Mouse (Mus musculus): ENCODE measurements around the gene Mrpl42.

The Mrpl42 gene

DNA sequence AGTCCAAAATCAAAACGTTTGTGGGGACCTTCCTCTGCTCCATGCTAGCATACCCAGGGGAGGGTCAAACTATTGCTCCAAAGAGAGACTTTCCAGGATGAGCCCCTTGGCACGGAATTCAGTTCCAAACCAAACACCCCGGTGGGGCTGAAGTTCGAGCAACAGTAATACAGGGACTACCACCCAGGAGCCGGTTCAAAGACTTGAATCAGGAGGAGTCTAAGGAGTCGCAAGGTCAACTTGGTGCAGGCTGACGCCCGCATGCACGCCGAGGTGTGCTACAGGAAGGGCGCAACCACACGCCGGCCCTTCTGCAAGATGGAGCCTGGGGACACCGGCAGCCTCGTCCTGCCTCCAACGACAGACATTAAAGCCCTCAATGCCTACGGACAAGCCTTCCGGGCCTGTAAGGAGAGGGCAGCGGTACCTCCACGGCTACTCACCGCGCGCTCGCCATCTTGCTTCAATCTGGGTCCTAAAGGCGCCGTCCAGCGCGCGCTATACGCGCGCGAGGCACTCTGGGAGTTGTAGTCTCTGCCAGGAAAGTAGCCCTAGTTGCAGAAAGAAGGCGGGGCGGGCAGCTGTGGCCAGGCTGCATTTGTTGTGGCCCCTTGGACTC, at the start of gene Mrpl42:
TSS of gene Mrpl42 (minus strand) at position 478 of the 619 bp plus-strand sequence.
- in situ Hi-C loops (cut with MboI, MseI) = no loop called here

DNA sequence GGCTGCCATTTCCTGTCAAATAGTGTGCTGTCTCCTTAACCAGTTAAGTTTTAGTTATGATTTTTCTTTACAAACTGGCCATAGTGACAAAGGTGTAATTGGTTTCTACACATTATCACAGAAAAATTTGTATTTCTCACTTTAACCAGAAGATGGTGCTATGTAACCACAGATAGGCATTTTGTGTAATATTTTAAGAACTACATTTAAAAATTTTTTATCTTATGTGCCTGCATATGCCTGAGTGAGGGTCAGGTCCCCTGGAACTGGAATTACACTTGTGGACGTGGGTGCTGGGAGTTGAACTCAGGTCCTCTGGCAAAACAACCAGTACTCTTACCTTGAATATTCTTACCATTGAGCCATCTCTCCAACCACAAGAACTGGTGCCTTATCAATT, 48.8 kb upstream of the Mrpl42 start:
- in situ Hi-C loops (cut with MboI, MseI) = loop anchor here (5.0 to 10.0 kb wide), 4 partner anchors 307 to 484 kb away; no protein-coding TSS in a partner anchor

DNA sequence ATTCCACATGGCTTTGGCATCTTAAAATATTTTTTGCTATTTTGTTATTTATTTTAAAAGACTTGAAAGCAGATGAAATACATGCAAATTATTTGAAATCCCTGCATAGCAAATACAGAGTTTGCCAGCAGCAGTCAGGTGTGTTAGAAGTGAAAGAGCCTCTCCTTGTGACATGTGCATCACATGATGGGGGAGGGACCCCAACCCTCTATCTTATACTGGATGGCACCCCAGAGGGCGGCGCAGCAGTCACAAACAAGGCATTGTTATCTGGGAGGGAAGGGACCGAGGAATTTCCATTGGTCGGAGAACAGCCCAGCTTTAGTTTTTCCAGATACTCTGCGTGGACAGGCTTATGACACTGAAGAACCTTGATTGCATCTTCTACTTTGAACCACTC, 47.3 kb upstream of the Mrpl42 start:
- in situ Hi-C loops (cut with MboI, MseI) = loop anchor here in 1 of 2 experiments (10.0 kb wide), 1 partner anchor 64 kb away; no protein-coding TSS in a partner anchor

DNA sequence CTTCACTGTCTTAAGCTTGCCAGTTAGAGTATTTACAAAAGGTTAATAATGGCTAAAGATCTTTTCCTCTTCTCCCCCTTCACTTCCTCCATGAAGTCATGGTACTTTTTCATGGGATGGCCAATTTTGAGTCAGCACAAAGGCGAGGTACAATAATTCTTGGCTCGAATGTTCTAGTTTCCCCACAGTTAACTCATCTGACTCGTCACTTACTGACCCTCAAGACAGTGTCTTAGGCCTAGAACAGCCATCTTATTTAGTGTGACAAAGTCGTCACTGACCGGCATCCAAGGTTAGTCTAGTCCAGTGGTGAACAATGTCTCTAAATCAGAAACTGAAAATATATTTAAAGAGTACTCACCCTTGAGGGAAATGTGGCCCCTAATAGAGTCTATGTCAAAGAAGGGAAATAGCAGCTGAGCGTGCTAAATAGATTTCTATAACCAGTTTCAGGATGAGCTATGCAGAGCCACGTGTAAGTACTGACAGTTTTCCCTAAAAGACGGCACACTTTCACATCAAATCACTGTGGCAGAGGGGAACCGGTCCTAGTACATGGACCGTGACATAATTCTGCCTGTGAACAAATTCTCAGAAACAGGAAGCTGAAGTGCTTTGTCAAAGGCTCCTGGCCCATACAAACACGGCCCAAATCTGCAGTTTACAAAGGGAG, 46.5 kb upstream of the Mrpl42 start:
- in situ Hi-C loops (cut with MboI, MseI) = loop anchor here in 1 of 2 experiments (10.0 kb wide), 1 partner anchor 63 kb away; no protein-coding TSS in a partner anchor

DNA sequence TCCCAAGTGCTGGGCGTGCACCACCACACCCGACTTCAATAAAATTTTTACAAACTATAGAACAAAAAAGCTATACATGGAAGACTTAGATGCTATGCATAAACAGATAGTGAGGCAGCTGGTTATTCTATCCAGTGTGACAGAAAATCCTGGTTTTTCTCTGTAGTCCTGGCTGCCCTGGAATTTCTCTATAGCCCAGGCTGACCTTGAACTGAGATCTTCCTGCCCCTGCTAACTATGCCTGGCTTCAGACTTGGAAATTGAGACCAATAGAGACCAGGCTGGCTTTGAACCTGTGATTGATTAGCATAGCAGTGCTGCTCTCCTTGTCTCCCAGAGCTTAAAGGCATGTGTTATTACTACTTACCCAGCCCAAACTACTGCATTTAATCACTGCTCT, 44.4 kb upstream of the Mrpl42 start:
- in situ Hi-C loops (cut with MboI, MseI) = loop anchor here in 1 of 2 experiments (10.0 kb wide), 1 partner anchor 61 kb away; no protein-coding TSS in a partner anchor

DNA sequence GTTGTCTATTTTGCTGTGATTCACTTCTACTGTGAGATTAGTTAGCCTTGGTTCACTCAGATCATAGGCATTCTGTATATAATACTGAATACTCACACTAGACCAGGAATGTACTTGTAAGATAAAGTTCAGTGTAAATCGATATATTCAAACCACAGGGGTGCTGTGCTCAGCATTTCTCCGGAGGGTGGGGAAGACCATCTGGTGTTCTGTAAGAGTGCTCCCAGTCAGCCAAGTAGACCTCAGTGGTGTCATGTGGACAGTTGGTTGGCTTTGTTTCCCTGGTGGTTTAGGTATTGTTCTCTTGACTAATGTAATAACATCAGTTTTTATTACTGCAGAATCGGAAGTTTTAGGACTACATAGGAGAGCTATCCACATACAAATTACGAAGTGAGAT, 43.3 kb upstream of the Mrpl42 start:
- in situ Hi-C loops (cut with MboI, MseI) = loop anchor here in 1 of 2 experiments (10.0 kb wide), 1 partner anchor 60 kb away; no protein-coding TSS in a partner anchor

DNA sequence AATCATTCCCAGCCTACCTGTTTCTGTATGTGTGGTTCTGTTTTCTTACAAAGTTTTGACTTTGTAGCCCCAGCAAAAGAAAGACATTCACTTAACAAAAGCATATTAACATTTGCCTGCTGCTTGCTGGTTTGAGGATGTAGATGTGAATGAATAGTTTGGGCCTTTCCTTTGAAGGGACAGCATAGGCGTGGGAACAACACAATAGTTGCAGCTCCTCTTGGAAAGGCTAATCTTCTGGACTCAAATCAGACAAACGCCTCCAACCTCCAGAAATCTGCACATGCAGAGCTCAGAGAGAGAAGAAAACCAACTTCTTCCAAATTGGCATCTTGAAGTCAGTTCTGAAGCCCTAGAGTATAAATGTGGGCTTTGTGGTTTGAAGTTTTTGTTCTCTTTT, 42.9 kb upstream of the Mrpl42 start:
- in situ Hi-C loops (cut with MboI, MseI) = loop anchor here in 1 of 2 experiments (10.0 kb wide), 1 partner anchor 60 kb away; no protein-coding TSS in a partner anchor

DNA sequence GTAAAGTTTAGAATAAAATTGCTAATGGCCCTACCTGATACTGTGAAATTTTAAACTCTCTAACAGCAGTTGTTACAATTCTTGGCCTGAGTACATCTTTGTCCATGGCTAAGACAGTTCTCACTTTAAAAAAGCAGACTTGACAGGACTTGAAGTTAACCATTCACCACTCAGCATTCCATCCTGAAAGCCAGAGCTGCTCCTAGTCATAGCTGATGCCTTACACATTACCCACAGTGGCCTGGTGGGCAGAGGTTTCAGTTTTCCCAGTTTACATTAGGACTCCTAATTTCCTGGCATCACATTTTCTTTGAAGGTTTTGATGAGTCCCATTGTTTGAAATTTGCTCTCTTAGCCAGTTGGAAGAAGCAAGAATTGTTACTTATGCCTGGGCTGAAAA, 42.3 kb upstream of the Mrpl42 start:
- in situ Hi-C loops (cut with MboI, MseI) = loop anchor here in 1 of 2 experiments (10.0 kb wide), 1 partner anchor 59 kb away; no protein-coding TSS in a partner anchor

DNA sequence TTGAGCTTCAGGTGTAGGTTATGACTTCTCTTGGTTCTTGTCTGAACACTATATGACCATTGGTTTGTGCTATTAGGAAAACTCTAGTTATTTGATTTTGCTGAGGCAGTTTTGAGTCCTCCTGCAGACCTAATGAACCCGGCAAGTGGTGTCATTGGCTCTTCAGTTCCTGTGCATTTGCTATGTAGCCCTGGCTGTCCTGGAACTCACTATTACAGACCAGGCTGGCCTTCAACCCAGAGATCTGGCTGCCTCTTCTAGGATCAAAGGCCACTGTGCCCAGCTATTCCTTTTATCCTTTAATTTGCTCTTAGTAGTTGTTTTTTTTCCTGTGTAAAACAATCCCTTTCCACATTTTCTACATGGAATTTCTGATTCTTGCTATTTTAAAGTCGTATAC, 41.6 kb upstream of the Mrpl42 start:
- in situ Hi-C loops (cut with MboI, MseI) = loop anchor here in 1 of 2 experiments (10.0 kb wide), 1 partner anchor 59 kb away; no protein-coding TSS in a partner anchor

DNA sequence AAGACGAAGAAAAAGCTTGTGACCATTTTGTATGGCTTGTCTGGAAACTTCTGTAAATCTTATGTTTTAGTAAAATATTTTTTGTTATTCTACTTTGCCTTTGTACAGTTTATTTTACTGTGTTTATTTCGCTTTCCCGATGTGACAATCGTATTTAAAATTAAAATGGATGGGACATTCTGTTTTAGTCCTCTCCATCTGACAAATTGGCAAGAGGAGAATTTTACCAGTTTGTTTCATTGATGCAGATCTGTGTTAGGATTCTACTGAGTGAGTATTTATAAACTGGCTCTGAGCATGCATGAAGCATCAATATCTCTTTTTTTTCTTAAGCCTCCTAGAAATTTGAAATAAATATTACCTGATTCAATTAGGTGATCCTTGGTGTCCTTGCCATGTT, 41.2 kb upstream of the Mrpl42 start:
- in situ Hi-C loops (cut with MboI, MseI) = loop anchor here in 1 of 2 experiments (10.0 kb wide), 1 partner anchor 58 kb away; no protein-coding TSS in a partner anchor

DNA sequence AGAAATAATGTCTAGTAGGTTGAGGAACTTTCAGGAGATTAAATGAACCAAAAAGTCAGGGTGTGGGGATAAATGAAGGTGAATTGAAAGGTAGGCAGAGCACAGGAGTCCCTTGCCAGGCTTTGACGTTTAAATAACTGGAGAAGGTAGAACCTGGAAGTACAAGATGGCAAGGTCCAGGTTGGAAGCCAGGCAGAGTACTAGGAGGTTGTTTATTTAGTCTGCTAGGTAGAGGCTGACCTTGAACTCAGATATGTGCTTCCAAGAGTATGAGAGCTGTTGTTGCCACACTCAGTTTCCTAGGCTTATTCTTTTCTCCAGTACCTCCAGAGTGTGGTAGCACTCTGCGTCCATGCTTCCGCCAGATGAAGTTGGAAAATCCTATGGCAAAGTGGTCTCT, 38.1 kb upstream of the Mrpl42 start:
- in situ Hi-C loops (cut with MboI, MseI) = loop anchor here in 1 of 2 experiments (10.0 kb wide), 1 partner anchor 55 kb away; no protein-coding TSS in a partner anchor

DNA sequence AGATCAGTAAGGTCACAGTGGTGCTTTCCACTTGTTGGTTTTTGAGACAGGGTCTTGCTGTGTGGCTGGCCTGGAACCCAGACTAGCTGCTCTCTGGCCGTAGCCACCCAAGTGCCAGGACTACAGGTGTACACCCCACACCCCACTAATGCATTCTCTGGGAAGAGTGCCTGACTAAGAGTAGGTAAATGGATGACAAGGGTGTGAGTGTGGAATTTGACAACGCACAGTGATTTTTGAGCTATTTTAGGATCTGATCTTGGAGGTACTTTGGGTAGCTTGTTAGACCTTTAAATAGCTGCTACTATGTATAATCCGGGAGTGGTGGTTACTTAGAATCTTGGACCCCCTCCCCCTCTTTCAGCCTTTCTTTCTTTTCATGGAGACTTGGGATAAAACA, 37.5 kb upstream of the Mrpl42 start:
- in situ Hi-C loops (cut with MboI, MseI) = no loop called here

DNA sequence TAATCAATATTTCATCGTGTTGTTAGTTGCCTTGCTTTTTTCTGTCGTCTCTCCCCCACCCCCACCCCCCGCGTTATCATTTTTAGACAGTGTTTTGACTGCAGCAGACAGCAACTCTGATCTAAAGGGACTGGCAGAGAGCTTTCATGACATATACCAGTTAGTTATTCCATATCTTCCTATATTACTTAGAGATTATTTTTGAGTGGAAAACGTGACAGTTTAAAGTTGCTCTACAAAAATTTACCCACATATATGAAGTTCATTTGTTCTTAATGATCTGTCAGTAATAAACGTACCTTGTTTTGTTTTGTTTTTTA, 34.4 kb upstream of the Mrpl42 start:
- in situ Hi-C loops (cut with MboI, MseI) = no loop called here

DNA sequence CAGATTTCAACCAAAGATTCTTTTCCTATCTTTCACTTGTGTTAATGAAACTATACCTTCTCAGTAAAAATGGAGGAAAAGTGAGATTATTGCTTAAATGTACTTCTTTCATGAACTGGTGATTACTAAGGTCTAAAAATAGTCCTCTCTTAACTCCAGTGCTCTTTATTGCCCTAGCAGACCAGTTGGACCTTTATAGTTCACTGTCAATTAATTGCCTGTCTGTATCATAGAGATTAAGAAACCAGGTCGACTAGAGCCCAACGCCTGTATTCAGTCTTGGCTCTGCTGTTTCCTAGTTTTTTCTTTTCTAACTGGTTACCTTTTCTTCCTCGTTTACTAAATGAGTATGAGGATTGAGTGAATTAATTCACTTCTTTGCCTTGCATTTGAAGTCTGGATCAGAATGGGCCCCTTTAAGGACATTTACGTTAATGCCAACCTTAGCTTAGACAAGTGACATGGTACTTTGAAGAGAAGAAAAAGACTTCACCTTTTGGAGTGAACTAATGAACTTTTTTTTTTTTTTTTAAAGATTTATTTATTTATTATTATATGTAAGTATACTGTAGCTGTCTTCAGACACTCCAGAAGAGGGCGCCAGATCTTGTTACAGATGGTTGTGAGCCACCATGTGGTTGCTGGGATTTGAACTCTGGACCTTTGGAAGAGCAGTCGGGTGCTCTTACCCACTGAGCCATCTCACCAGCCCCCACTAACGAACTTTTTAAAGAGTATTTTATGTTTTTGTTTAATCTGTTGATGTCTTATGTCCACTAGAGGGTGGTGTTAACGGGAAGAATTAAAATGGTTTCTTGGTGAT, 33.9 kb upstream of the Mrpl42 start:
- in situ Hi-C loops (cut with MboI, MseI) = no loop called here

DNA sequence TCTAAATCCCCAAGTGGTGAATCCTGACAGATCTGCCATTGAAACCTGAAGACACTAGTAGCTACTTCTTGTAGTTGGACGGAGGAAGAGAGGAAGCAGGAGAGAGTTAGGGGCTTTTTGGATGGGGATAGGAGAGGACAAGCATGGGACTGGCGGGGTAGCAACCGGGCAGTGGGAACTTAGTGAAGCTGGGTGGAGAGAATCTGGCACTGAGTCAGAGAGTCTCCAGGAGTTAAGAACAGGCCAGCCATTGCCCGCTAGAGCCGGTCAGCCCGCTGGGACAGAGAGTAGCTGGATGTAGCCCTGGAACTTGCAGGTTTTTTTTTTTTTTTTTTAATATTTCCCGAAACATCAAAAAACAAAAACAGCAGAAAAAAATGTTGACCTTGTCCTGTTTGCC, 31.6 kb upstream of the Mrpl42 start:
- in situ Hi-C loops (cut with MboI, MseI) = no loop called here

DNA sequence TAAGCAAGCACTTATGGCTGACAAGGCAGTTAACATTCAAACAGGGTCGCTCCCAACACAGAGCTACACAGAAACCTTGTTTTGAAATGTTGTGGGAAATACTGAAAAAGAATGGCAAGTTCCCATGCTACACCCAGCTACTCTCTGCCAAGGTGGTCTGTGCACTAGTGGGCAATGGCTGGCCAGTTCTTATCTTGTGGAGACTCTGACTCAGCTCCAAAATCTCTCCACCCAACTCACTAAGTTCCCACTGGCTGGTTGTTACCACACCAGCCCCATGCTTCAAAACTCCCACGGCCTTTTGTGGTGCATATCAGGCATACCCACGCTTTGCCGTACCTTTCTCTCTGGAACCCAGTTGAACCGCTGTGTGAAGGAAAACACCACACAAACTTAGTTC, 31.2 kb upstream of the Mrpl42 start:
- in situ Hi-C loops (cut with MboI, MseI) = no loop called here

DNA sequence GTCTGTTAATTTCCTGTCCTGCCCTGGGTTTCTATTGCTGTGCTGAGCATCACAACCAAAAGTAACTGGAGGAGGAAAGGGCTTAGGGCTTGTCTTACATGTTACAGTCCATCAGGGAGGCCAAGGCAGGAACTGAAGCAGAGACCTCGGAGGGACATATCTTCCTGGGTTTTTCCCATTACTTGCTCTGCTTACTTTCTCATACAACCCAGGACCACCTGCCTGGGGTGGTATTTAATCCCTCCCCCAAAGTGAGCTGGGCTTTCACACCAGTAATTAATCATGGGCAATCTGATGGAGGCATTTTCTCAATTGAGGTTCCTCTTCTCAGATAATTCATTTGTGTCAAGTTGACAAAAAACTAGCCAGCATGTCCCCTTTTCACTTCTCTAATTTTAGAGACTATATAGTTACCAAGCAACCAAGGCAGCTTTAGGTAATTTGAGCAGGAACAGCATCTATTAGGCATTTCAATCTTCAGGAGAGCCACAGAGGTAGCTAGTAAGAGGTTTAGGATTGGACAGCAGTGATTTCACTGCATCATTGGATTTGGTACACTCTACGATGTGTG, 28.9 kb upstream of the Mrpl42 start:
- in situ Hi-C loops (cut with MboI, MseI) = no loop called here

DNA sequence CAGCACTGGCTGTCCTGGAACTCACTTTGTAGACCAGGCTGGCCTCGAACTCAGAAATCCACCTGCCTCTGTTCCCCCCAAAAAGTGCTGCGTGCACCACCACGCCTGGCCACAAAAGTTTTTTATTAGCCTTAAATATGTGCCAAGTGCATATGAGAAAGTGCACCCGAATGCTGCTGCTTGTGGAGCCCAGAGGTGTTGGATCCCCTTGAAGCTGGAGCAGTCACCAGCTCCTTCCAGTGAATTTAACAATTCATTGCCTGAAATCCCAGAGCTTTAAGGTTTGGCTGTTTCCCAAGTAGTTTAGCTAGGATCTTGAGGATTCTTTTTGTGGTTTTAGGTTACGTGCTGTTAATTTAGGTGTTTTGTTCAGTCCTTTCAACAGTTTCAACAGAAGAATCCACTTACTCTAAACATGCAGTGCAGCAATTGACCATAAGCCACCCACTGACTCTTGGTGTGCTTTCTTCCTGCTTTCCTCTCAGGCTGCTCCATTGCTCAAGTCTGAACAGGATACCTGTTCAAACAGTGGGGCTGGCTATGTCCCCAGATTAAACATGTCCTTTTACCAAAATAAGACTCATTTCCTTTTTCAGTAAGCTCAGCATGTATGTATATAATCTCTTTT, 24.9 kb upstream of the Mrpl42 start:
- in situ Hi-C loops (cut with MboI, MseI) = no loop called here

DNA sequence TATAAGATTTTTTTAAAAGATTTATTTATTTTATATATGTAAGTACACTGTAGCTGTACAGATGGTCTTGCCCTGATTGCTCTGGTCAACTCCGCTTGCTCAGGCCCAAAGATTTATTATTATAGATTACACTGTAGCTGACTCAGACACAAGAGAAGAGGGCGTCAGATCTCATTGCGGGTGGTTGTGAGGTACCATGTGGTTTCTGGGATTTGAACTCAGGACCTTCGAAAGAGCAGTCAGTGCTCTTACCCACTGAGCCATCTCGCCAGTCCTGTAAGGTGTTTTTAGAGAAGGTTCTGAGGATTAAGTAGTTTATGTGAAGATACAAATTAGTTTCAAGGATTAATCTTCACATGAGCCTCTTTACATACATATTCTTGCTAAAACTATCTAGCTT, 24.1 kb upstream of the Mrpl42 start:
- in situ Hi-C loops (cut with MboI, MseI) = no loop called here

DNA sequence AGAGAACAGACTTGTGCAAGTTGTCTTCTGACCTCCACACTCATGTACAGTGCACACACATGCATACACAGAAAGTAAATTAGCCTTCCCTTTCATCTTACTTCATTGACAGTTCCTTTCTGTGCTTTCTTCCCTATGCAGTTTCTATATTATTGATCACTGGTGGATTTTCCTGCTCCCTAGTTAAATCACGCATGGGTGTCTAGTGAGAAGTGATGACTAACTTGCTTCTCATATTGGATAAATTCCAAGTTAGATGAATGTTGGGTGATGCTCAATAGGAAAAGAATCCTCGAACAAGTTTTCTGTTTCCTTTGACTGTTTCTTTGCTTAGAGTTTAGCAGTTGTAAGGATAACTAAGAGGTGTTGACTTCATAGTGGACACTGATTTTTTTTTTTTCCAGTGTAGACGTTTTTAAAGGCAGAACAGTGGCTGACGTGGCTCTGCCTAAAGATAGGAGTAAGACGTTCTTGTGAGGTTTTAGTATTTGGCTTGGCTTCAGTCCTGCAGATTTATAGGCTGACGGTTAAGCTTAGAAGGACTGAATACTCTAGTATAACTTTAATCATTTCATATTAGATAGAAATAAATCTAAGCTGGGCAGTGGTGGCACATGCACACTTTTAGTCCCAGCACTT, 23.4 kb upstream of the Mrpl42 start:
- in situ Hi-C loops (cut with MboI, MseI) = no loop called here

DNA sequence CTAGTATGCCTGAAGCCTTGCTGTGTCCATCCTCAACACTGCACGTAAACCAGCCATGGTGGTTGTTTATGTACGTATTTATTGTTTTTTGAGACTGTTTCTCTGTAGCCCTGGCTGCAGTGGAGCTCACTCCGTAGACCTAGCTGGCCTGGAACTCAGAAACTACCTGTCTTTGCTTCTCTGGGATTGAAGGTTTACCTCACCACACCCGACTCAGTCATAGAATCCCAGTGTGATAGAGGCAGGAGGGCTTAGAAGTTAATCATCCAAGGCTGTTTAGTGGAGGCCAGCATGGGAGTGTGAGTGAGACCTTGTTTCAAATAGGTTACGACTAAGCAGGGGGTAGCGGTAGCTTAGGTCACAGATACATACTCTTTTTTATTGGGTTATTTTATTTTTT, 15.9 kb upstream of the Mrpl42 start:
- in situ Hi-C loops (cut with MboI, MseI) = no loop called here

All from T-helper 17 cell (primary cell).